Mouse (Mus musculus): ENCODE data around the gene Rps16. TPM values are rescaled to one million over a fixed set of nuclear protein-coding genes. Genes with fewer than 3 reads are reported as not detected.
"Not testable (repeated sequence)": the region's sequence is repeated elsewhere in the genome, so short reads cannot be mapped to it uniquely, and the experiment has no call there.

The Rps16 gene
- polyA plus RNA-seq, 1 experiment: 997 TPM

DNA sequence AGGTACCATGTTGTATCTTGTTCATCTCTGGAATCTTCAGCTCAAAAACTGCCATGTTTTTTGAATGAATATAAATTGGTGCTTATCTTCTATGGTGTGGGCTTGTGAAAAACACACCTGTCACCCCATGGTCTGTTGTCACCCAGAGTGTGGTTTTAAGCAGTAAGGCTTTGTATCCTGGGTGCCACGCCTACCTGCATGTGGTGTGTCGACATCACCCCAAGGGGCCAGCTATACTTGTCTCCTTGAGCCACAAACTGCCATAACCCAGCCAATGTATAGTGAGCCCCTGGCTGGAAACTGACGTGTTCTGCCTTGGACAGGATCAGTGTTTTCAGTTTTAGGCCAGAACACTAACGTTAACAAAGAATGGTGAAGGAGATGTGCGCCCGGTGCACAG lies 33.7 kb downstream of the Rps16 start:
- Histone ChIP-seq H3K4me1 (ENCODE audit: control insufficient read depth, insufficient read depth, low read length) (peaks cover 10% of the 10 kb centered on the region; the same call in 1 of the 2 replicates), H3K27ac (ENCODE audit: insufficient read depth, low read length) (no peak overlapping the region), H3K4me3 (ENCODE audit: insufficient read depth, low read length) (no peak overlapping the region)
- TF ChIP-seq POLR2A (IDR thresholded peaks at IDR 0.05; ENCODE audit: low read depth, low read length) (no peak), CTCF (IDR thresholded peaks at IDR 0.05; ENCODE audit: borderline replicate concordance, insufficient read depth, low read length) (no peak)

DNA sequence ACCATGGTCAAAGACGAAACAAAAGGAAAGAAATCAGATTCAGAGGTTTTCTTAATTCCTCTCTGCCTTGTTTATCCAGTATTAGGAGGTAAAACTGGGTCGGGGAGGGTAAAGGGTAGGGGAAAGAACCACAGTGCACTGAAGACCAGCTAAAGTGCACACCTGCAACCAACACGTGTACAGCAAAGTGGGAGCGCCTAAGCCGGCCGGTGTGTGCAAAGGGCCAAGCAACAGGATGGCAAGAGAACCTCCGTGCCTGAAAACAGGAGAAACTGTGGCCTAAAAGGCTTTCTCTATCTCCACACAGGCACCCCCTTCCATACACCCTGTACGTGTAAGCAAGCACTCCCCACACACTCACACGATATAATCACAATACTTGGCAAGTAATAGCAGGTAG lies 34.7 kb downstream of the Rps16 start:
- H3K4me1 ChIP-seq (ENCODE audit: control insufficient read depth, insufficient read depth, low read length): peaks cover 10% of the 10 kb centered on the region; the same call in 1 of the 2 replicates
- H3K4me3 ChIP-seq (ENCODE audit: insufficient read depth, low read length): no peak overlapping the region
- H3K27ac ChIP-seq (ENCODE audit: insufficient read depth, low read length): no peak overlapping the region
- TF ChIP-seq POLR2A (IDR thresholded peaks at IDR 0.05; ENCODE audit: low read depth, low read length) (no peak), CTCF (IDR thresholded peaks at IDR 0.05; ENCODE audit: borderline replicate concordance, insufficient read depth, low read length) (no peak)

- TF ChIP-seq CTCF (IDR thresholded peaks at IDR 0.05; ENCODE audit: borderline replicate concordance, insufficient read depth, low read length) (no peak), POLR2A (IDR thresholded peaks at IDR 0.05; ENCODE audit: low read depth, low read length) (no peak)
- peaks cover 8% of the 10 kb centered on the region; the same call in 1 of the 2 replicates for H3K4me1 ChIP-seq (ENCODE audit: control insufficient read depth, insufficient read depth, low read length)
- no peak overlapping the region for H3K27ac ChIP-seq (ENCODE audit: insufficient read depth, low read length)
- H3K4me3 ChIP-seq (ENCODE audit: insufficient read depth, low read length): no peak overlapping the region
Measured at GRCm38 (mm10) chr7:28386007-28386406, 35.6 kb downstream of the Rps16 start.

- peak; percentile 97 for TF ChIP-seq CTCF (IDR thresholded peaks at IDR 0.05; ENCODE audit: borderline replicate concordance, insufficient read depth, low read length)
- no peak for TF ChIP-seq POLR2A (IDR thresholded peaks at IDR 0.05; ENCODE audit: low read depth, low read length)
- no peak overlapping the region for H3K4me3 ChIP-seq (ENCODE audit: insufficient read depth, low read length)
- peaks cover 8% of the 10 kb centered on the region; the same call in 1 of the 2 replicates for H3K4me1 ChIP-seq (ENCODE audit: control insufficient read depth, insufficient read depth, low read length)
- H3K27ac ChIP-seq (ENCODE audit: insufficient read depth, low read length): no peak overlapping the region
Measured at GRCm38 (mm10) chr7:28386462-28386861, 36.0 kb downstream of the Rps16 start.

- H3K27ac ChIP-seq (ENCODE audit: insufficient read depth, low read length); H3K4me1 ChIP-seq (ENCODE audit: control insufficient read depth, insufficient read depth, low read length): not testable (repeated sequence)
Measured at GRCm38 (mm10) chr7:28386877-28387276, 36.4 kb downstream of the Rps16 start.

GRCm38 (mm10) chr7:28387384-28387783 lies 36.9 kb downstream of the Rps16 start:
- H3K4me1 ChIP-seq (ENCODE audit: control insufficient read depth, insufficient read depth, low read length); H3K27ac ChIP-seq (ENCODE audit: insufficient read depth, low read length); H3K4me3 ChIP-seq (ENCODE audit: insufficient read depth, low read length): not testable (repeated sequence)

More at GRCm38 (mm10) chr7:28386877-28387276, 36.4 kb downstream of the Rps16 start:
- H3K4me3 ChIP-seq (ENCODE audit: insufficient read depth, low read length): not testable (repeated sequence)

- TF ChIP-seq POLR2A (IDR thresholded peaks at IDR 0.05; ENCODE audit: low read depth, low read length) (no peak), CTCF (IDR thresholded peaks at IDR 0.05; ENCODE audit: borderline replicate concordance, insufficient read depth, low read length) (no peak)
- H3K27ac ChIP-seq (ENCODE audit: insufficient read depth, low read length): no peak overlapping the region
- H3K4me3 ChIP-seq (ENCODE audit: insufficient read depth, low read length): no peak overlapping the region
- H3K4me1 ChIP-seq (ENCODE audit: control insufficient read depth, insufficient read depth, low read length): no peaks in the 10 kb centered on the region
Measured at GRCm38 (mm10) chr7:28390331-28390730, 39.9 kb downstream of the Rps16 start.

GRCm38 (mm10) chr7:28392429-28393271 lies 42.2 kb downstream of the Rps16 start, which contains the start of the genes Med29 and Paf1:
Gene Med29, minus strand, starts transcription at chr7:28392708.
Gene Paf1, plus strand, starts transcription at chr7:28392951.
- Histone ChIP-seq H3K4me3 (ENCODE audit: insufficient read depth, low read length) (peak within 1 kb of the TSS; percentile 80), H3K27ac (ENCODE audit: insufficient read depth, low read length) (0 out of 2 replicates have a peak within 1 kb of the TSS, but pooled peaks have one; percentile 4), H3K4me1 (ENCODE audit: control insufficient read depth, insufficient read depth, low read length) (no peaks in the 10 kb centered on the region)
- TF ChIP-seq CTCF (IDR thresholded peaks at IDR 0.05; ENCODE audit: borderline replicate concordance, insufficient read depth, low read length): no peak
- TF ChIP-seq POLR2A (IDR thresholded peaks at IDR 0.05; ENCODE audit: low read depth, low read length): peak; percentile 97

GRCm38 (mm10) chr7:28393272-28393951 lies 43.0 kb downstream of the Rps16 start:
- Histone ChIP-seq H3K4me1 (ENCODE audit: control insufficient read depth, insufficient read depth, low read length) (no peaks in the 10 kb centered on the region), H3K27ac (ENCODE audit: insufficient read depth, low read length) (0 out of 2 replicates have a peak overlapping the region, but pooled peaks have one; percentile 4), H3K4me3 (ENCODE audit: insufficient read depth, low read length) (peak overlapping the region; percentile 80)
- TF ChIP-seq POLR2A (IDR thresholded peaks at IDR 0.05; ENCODE audit: low read depth, low read length) (no peak), CTCF (IDR thresholded peaks at IDR 0.05; ENCODE audit: borderline replicate concordance, insufficient read depth, low read length) (no peak)

DNA sequence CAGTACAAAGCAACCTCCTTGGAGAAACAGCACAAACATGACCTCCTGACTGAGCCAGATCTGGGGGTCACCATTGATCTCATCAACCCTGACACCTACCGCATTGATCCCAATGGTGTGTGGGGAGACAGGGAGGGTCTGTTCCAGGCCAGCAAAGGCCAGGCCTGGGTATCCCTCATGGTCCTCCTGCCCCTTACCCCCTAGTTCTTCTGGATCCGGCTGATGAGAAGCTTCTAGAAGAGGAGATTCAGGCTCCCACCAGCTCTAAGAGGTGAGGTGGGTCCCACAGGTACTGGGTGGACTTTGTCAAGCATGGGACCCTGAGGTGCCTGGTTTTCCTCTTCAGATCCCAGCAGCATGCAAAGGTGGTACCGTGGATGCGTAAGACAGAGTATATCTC lies 45.0 kb downstream of the Rps16 start:
- Histone ChIP-seq H3K4me3 (ENCODE audit: insufficient read depth, low read length) (no peak overlapping the region), H3K4me1 (ENCODE audit: control insufficient read depth, insufficient read depth, low read length) (no peaks in the 10 kb centered on the region), H3K27ac (ENCODE audit: insufficient read depth, low read length) (no peak overlapping the region)
- TF ChIP-seq POLR2A (IDR thresholded peaks at IDR 0.05; ENCODE audit: low read depth, low read length) (no peak), CTCF (IDR thresholded peaks at IDR 0.05; ENCODE audit: borderline replicate concordance, insufficient read depth, low read length) (no peak)
